In genomic region chr11:85956422-85956821, GRCm38 (mm10) we compare ENCODE assay signal across 27 mouse cellular contexts.
DNase-seq lines count a peak whose midpoint lies in the region; ATAC-seq and TF ChIP-seq lines count a peak whose summit lies in the region.
"Had no signal": no experiment of that assay in that cellular context is flagged by ENCODE, and none has a peak within 500 bp of the region (broad histone marks: within the 10 kb centered on the region; RNA-seq: fewer than 3 reads in every experiment).

No protein-coding gene starts in this region.

- no peak for ATAC-seq in liver, embryonic 14.5 days (ENCODE audit: insufficient read depth)
- ATAC-seq in limb, embryonic 15.5 days (ENCODE audit: insufficient number of reproducible peaks, low FRiP score, low TSS enrichment, low read depth), result no peak
- no peak for ATAC-seq in midbrain, postnatal 0 days (ENCODE audit: low FRiP score)
- ATAC-seq: CD4-positive, CD25-positive, alpha-beta regulatory T cell, adult 4 months; forebrain, embryonic 13.5 days; forebrain, embryonic 15.5 days; forebrain, postnatal 0 days; Patski had no signal

- peaks cover 0 to 5% of the 10 kb centered on the region in 2 experiments; a peak in 2 of 4 replicates for H3K4me1 ChIP-seq in liver, embryonic 14.5 days (replicated peaks; ENCODE audit: control insufficient read depth in 2 of 2, insufficient read depth in 2 of 2, low read length in 1 of 2)
- H3K4me1 ChIP-seq in MEL (ENCODE audit: control insufficient read depth in 1 of 2, insufficient read depth in 2 of 2, low read length in 2 of 2), result peaks cover 48 to 59% of the 10 kb centered on the region in 2 experiments
- H3K4me1 ChIP-seq in limb, embryonic 10.5 days, result peaks cover 43% of the 10 kb centered on the region
- H3K4me1 ChIP-seq in limb, embryonic 15.5 days, result peaks cover 9% of the 10 kb centered on the region; the same call in 1 of the 2 replicates
- no peaks in the 10 kb centered on the region for H3K4me1 ChIP-seq in midbrain, postnatal 0 days (ENCODE audit: insufficient read depth, low read length)
- H3K4me1 ChIP-seq: forebrain, embryonic 13.5 days; forebrain, embryonic 15.5 days had no signal

- no peak overlapping the region for H3K4me2 ChIP-seq in liver, embryonic 14.5 days (ENCODE audit: low read depth)
- no peak overlapping the region for H3K4me2 ChIP-seq in limb, embryonic 15.5 days
- no peak overlapping the region for H3K4me2 ChIP-seq in midbrain, postnatal 0 days (ENCODE audit: low read depth, low read length, poor library complexity, severe bottlenecking)
- H3K4me2 ChIP-seq: embryonic facial prominence, embryonic 13.5 days; embryonic facial prominence, embryonic 15.5 days; forebrain, embryonic 13.5 days; forebrain, embryonic 15.5 days had no signal

- intact Hi-C loops in left cerebral cortex, postnatal 14 days (cut with DNase I), result no loop called here

- TF ChIP-seq POLR2A in MEL (IDR thresholded peaks at IDR 0.05; ENCODE audit: control insufficient read depth in 1 of 2, insufficient read depth in 1 of 2, low read depth in 1 of 2, low read length in 2 of 2, poor library complexity in 1 of 2), result peak in 1 of 2 experiments; percentile 60; a peak in 1 of 4 replicates

- H3K9ac ChIP-seq in liver, embryonic 14.5 days (replicated peaks), result no peak overlapping the region
- H3K9ac ChIP-seq in MEL (ENCODE audit: control insufficient read depth, low read depth, low read length, poor library complexity, severe bottlenecking), result peak overlapping the region; percentile 64
- no peak overlapping the region for H3K9ac ChIP-seq in limb, embryonic 15.5 days
- no peak overlapping the region for H3K9ac ChIP-seq in midbrain, postnatal 0 days (replicated peaks; ENCODE audit: low read length, poor library complexity, severe bottlenecking)
- H3K9ac ChIP-seq: embryonic facial prominence, embryonic 13.5 days; embryonic facial prominence, embryonic 15.5 days; forebrain, embryonic 13.5 days; forebrain, embryonic 15.5 days; forebrain, postnatal 0 days had no signal

- TF ChIP-seq CTCF in liver, embryonic 14.5 days (IDR thresholded peaks at IDR 0.05; ENCODE audit: low read depth), result no peak
- TF ChIP-seq CTCF in MEL (IDR thresholded peaks at IDR 0.05 in 2 of 3, conservative IDR thresholded peaks at IDR 0.05 in 1 of 3; ENCODE audit: control insufficient read depth in 1 of 3, insufficient read depth in 1 of 3, low read depth in 2 of 3, low read length in 3 of 3, poor library complexity in 1 of 3, severe bottlenecking in 1 of 3), result no peak
- TF ChIP-seq CTCF in midbrain, postnatal 0 days (IDR thresholded peaks at IDR 0.05), result no peak

- no peaks in the 10 kb centered on the region for H3K9me3 ChIP-seq in liver, embryonic 14.5 days (ENCODE audit: control insufficient read depth, low read length)
- no peaks in the 10 kb centered on the region for H3K9me3 ChIP-seq in MEL (replicated peaks; ENCODE audit: insufficient read depth, low read length)
- no peaks in the 10 kb centered on the region for H3K9me3 ChIP-seq in limb, embryonic 10.5 days (replicated peaks)
- H3K9me3 ChIP-seq in limb, embryonic 15.5 days, result no peaks in the 10 kb centered on the region
- no peaks in the 10 kb centered on the region for H3K9me3 ChIP-seq in midbrain, postnatal 0 days (ENCODE audit: low read length)
- H3K9me3 ChIP-seq: embryonic facial prominence, embryonic 13.5 days; embryonic facial prominence, embryonic 15.5 days; forebrain, embryonic 10.5 days; forebrain, embryonic 13.5 days; forebrain, embryonic 15.5 days; G1E had no signal

- DNase-seq in liver, embryonic 14.5 days (ENCODE audit: low read depth in 3 of 3, low spot score in 3 of 3), result no peak
- DNase-seq in liver (no peak), MEL (ENCODE audit: low read depth, low spot score) (peak; percentile 91)
- no peak for DNase-seq in limb, embryonic 10.5 days (ENCODE audit: low spot score)
- DNase-seq in midbrain, postnatal 0 days (ENCODE audit: low spot score), result no peak
- no peak for DNase-seq in left cerebral cortex, postnatal 14 days (ENCODE audit: low spot score in 2 of 2)
- DNase-seq in T-cell, adult 2 months (ENCODE audit: low spot score), result no peak
- DNase-seq: adrenal gland, postnatal 25 days; B cell, adult 2 months; cerebellum, adult 11 months; cerebellum, adult 18-20 months; cerebellum, adult 8-10 months; cerebellum, adult 9-11 months; cerebellum, postnatal 14 days; cerebellum, postnatal 36 days; embryo, embryonic 11 days; forebrain, postnatal 0 days had no signal

- no peak overlapping the region for H3K4me3 ChIP-seq in liver, embryonic 14.5 days (ENCODE audit: insufficient read depth in 1 of 2, low read depth in 2 of 2, low read length in 2 of 2)
- peak overlapping the region; percentile 28 to 41 for H3K4me3 ChIP-seq in MEL (ENCODE audit: control insufficient read depth in 1 of 2, insufficient read depth in 1 of 2, low read depth in 2 of 2, low read length in 2 of 2)
- H3K4me3 ChIP-seq in limb, embryonic 10.5 days, result no peak overlapping the region
- no peak overlapping the region for H3K4me3 ChIP-seq in limb, embryonic 15.5 days
- no peak overlapping the region for H3K4me3 ChIP-seq in midbrain, postnatal 0 days (ENCODE audit: low read depth, low read length)
- H3K4me3 ChIP-seq: embryonic facial prominence, embryonic 13.5 days; embryonic facial prominence, embryonic 15.5 days; erythroblast, embryonic 14.5 days; forebrain, embryonic 10.5 days; forebrain, embryonic 13.5 days; forebrain, embryonic 15.5 days had no signal

- H3K36me3 ChIP-seq in liver, embryonic 14.5 days (replicated peaks; ENCODE audit: control insufficient read depth, insufficient read depth, low read depth), result no peaks in the 10 kb centered on the region
- peaks cover 0 to 63% of the 10 kb centered on the region in 2 experiments; a peak in 2 of 4 replicates for H3K36me3 ChIP-seq in MEL (ENCODE audit: control insufficient read depth in 1 of 2, insufficient read depth in 2 of 2, low read length in 2 of 2)
- H3K36me3 ChIP-seq in limb, embryonic 10.5 days, result no peaks in the 10 kb centered on the region
- H3K36me3 ChIP-seq in limb, embryonic 15.5 days, result no peaks in the 10 kb centered on the region
- no peaks in the 10 kb centered on the region for H3K36me3 ChIP-seq in midbrain, postnatal 0 days (ENCODE audit: insufficient read depth, low read length)
- H3K36me3 ChIP-seq: embryonic facial prominence, embryonic 13.5 days; embryonic facial prominence, embryonic 15.5 days; forebrain, embryonic 10.5 days; forebrain, embryonic 15.5 days; G1E had no signal

- TF ChIP-seq EP300 in liver, embryonic 14.5 days (IDR thresholded peaks at IDR 0.05; ENCODE audit: low read depth), result 0 out of 2 replicates have a peak, but pooled peaks have one; percentile 19
- peak; percentile 100 for TF ChIP-seq EP300 in MEL (IDR thresholded peaks at IDR 0.05; ENCODE audit: low read depth in 1 of 2, low read length in 2 of 2)

- H3K79me2 ChIP-seq in MEL (ENCODE audit: control insufficient read depth, insufficient read depth, low read length, poor library complexity), result no peaks in the 10 kb centered on the region

- H3K27me3 ChIP-seq in liver, embryonic 14.5 days (ENCODE audit: control insufficient read depth, insufficient read depth, low read length), result no peaks in the 10 kb centered on the region
- no peaks in the 10 kb centered on the region for H3K27me3 ChIP-seq in MEL (ENCODE audit: control insufficient read depth in 1 of 2, insufficient read depth in 2 of 2, low read length in 2 of 2)
- no peaks in the 10 kb centered on the region for H3K27me3 ChIP-seq in limb, embryonic 10.5 days (ENCODE audit: low read depth, poor library complexity, severe bottlenecking)
- no peaks in the 10 kb centered on the region for H3K27me3 ChIP-seq in limb, embryonic 15.5 days
- no peaks in the 10 kb centered on the region for H3K27me3 ChIP-seq in midbrain, postnatal 0 days (ENCODE audit: insufficient read depth, low read length)
- H3K27me3 ChIP-seq: embryonic facial prominence, embryonic 13.5 days; embryonic facial prominence, embryonic 15.5 days; forebrain, embryonic 13.5 days; forebrain, embryonic 15.5 days had no signal

- 29% methylated on average over 10 of the region's 10 CpGs for WGBS in liver, embryonic 14.5 days (ENCODE audit: insufficient replicate concordance)
- WGBS in limb, embryonic 10.5 days, result 71% methylated on average over 10 of the region's 10 CpGs
- WGBS in limb, embryonic 15.5 days, result 55% methylated on average over 10 of the region's 10 CpGs
- 84% methylated on average over 10 of the region's 10 CpGs for WGBS in midbrain, postnatal 0 days

- no peak overlapping the region for H3K27ac ChIP-seq in liver, embryonic 14.5 days
- peak overlapping the region; percentile 99 for H3K27ac ChIP-seq in MEL (ENCODE audit: control insufficient read depth, low read depth, low read length)
- H3K27ac ChIP-seq in limb, embryonic 10.5 days, result peak overlapping the region; percentile 56; the same call in 1 of the 2 replicates
- H3K27ac ChIP-seq in limb, embryonic 15.5 days, result peak overlapping the region; percentile 64
- no peak overlapping the region for H3K27ac ChIP-seq in midbrain, postnatal 0 days (ENCODE audit: low read depth, low read length)
- H3K27ac ChIP-seq: embryonic facial prominence, embryonic 15.5 days; forebrain, embryonic 10.5 days; forebrain, embryonic 13.5 days; forebrain, embryonic 15.5 days had no signal

- no peak for TF ChIP-seq RAD21 in MEL (IDR thresholded peaks at IDR 0.05; ENCODE audit: low read depth, low read length)

TF ChIP-seq in MEL, 35 proteins besides CTCF, POLR2A, EP300 and RAD21 (continues in another document):
- TF ChIP-seq NRF1 (IDR thresholded peaks at IDR 0.05; ENCODE audit: insufficient read depth, low read depth, low read length, poor library complexity, severe bottlenecking), result no peak
- no peak for TF ChIP-seq POLR2AphosphoS2 (IDR thresholded peaks at IDR 0.05; ENCODE audit: low read length)
- TF ChIP-seq USF1 (IDR thresholded peaks at IDR 0.05; ENCODE audit: low read depth, low read length), result no peak
- TF ChIP-seq RCOR1 (IDR thresholded peaks at IDR 0.05; ENCODE audit: low read depth, low read length), result peak; percentile 92
- TF ChIP-seq E2F4 (IDR thresholded peaks at IDR 0.05; ENCODE audit: borderline replicate concordance, low read depth, low read length), result no peak
- TF ChIP-seq POLR2AphosphoS5 (IDR thresholded peaks at IDR 0.05; ENCODE audit: borderline replicate concordance, low read depth, low read length), result no peak
- peak; percentile 64 for TF ChIP-seq BHLHE40 (IDR thresholded peaks at IDR 0.05; ENCODE audit: borderline replicate concordance, low read depth, low read length)
- TF ChIP-seq GATA1 (IDR thresholded peaks at IDR 0.05; ENCODE audit: low read depth, low read length), result peak; percentile 98
- TF ChIP-seq ELF1 (IDR thresholded peaks at IDR 0.05; ENCODE audit: low read depth, low read length), result peak; percentile 63
- peak; percentile 94 for TF ChIP-seq ETS1 (IDR thresholded peaks at IDR 0.05; ENCODE audit: low read depth, low read length)
- TF ChIP-seq MYC (IDR thresholded peaks at IDR 0.05; ENCODE audit: low read depth, low read length), result peak; percentile 48; the same call in 1 of the 2 replicates
- TF ChIP-seq KAT2A (conservative IDR thresholded peaks at IDR 0.05; ENCODE audit: low read depth, low read length), result no peak
- no peak for TF ChIP-seq UBTF (IDR thresholded peaks at IDR 0.05; ENCODE audit: borderline replicate concordance, insufficient read depth, low read depth, low read length)
- TF ChIP-seq MEF2A (IDR thresholded peaks at IDR 0.05; ENCODE audit: extremely low read depth, insufficient replicate concordance, low read depth, low read length, poor library complexity, severe bottlenecking), result no peak

Comparison
In these comparisons a context has a peak if more than half of its experiments do, and no peak if none do; other contexts are left out.
1. H3K27ac ChIP-seq: peak in MEL (single experiment), limb, embryonic 10.5 days (single experiment) and limb, embryonic 15.5 days (single experiment); none in liver, embryonic 14.5 days (single experiment) and midbrain, postnatal 0 days (single experiment).
2. H3K4me3 ChIP-seq: peak in MEL (2 of 2); none in liver, embryonic 14.5 days (0 of 2), limb, embryonic 10.5 days (single experiment), limb, embryonic 15.5 days (single experiment) and midbrain, postnatal 0 days (single experiment).